Mouse (Mus musculus) spleen, adult 2 months (tissue): Measurements from ENCODE around the gene Reg3g.

ENCODE experiments used
- CTCF ChIP-seq: fragments of 200-500 bp; IDR thresholded peaks from 2 replicates; pipeline ENCODE4 v1.5.1; 2011; ENCODE audit warnings: mild to moderate bottlenecking, inconsistent platforms; ENCODE audit not compliant: insufficient read depth, insufficient read length, insufficient replicate concordance; ENCODE audit errors: extremely low read depth
- POLR2A ChIP-seq: fragments of 200-500 bp; IDR thresholded peaks from 2 replicates; pipeline ENCODE4 v1.6.1; 2011; ENCODE audit warnings: low read depth, low read length, inconsistent platforms

DNA sequence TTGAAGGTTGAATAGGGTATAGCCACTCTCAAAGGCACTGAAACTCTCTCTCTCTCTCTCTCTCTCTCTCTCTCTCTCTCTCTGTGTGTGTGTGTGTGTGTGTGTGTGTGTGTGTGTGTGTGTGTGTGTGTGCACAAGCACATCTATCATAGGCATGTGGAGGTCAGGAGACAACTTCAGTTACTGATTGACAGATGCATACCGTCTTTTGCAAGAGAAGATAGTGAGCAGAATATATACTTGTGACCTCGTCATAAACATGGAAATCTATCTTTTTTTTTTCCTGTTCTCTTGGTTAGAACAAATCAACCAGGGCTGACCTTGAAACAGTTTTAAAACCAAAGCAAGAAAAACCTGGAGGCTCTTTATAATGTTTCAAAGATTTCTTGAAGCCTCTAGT is 6.3 kb downstream of the Reg3g start:
- TF ChIP-seq CTCF, result no peak
- TF ChIP-seq POLR2A, result no peak
